Mouse (Mus musculus): ENCODE measurements around the gene Sod3.

DNA sequence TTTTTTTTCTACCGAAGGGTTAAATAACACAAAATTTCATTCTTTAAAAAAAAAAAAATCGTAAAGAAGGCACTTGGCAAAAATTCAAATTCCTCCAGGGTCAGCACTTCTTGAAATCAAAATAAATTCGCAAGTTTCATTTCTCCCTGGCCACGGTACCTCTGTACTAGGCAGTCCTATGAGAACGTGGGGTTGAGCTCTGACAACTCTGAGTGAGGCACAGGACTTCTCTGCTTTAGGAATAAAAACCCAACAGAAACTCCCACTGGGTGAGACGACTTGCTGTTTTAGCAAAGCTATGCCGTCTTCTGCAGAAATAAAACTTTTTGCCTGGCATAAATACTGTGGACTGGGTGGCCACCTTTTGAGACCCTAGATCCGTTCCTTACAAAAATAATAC, 44.1 kb upstream of the Sod3 start:
- TF ChIP-seq CTCF (IDR thresholded peaks at IDR 0.05; ENCODE audit: control insufficient read depth, insufficient read depth, insufficient replicate concordance, low read depth, low read length) (no peak), POLR2A (IDR thresholded peaks at IDR 0.05; ENCODE audit: control insufficient read depth, low read depth, low read length) (no peak)
